Mouse (Mus musculus) layer of hippocampus, adult 18-20 months (tissue): ENCODE data around the gene Cpe. TPM values are rescaled to one million over a fixed set of nuclear protein-coding genes. Genes with fewer than 3 reads are reported as not detected.
A peak's percentile ranks its signal among the peaks of the same experiment; 100 is the strongest.

ENCODE experiments used
- DNase-seq, 2 experiments: peaks; one replicate each; pipeline ENCODE4 v3.0.0; 2022; ENCODE audit warnings: low spot score in 2 of 2
- total RNA-seq, 2 experiments: library from RNA; stranded (reverse); gene quantifications; 2 replicates each; pipeline ENCODE4 v1.2.3; 2021

Gene Cpe
- total RNA-seq, 2 experiments from 2014 or later, result 2,606 to 2,683 TPM

GRCm38 (mm10) chr8:64582887-64583286, 110.0 kb downstream of the Cpe start:
- no peak for DNase-seq

- DNase-seq, result no peak
Measured at GRCm38 (mm10) chr8:64578221-64578620, 114.6 kb downstream of the Cpe start.

- no peak for DNase-seq
Measured at GRCm38 (mm10) chr8:64575001-64575400, 117.9 kb downstream of the Cpe start.

- DNase-seq, result peak; percentile 6 to 65
Measured at GRCm38 (mm10) chr8:64548054-64548850, 144.6 kb downstream of the Cpe start.

GRCm38 (mm10) chr8:64543441-64543840, 149.4 kb downstream of the Cpe start:
- no peak for DNase-seq

Other genes starting within 250 kb of the Cpe start
- gene Msmo1, start 40.7 kb upstream of the Cpe start, total RNA-seq, result 10 to 100 TPM; 86.1 to 89.9 TPM
- gene Klhl2, start 157.0 kb upstream of the Cpe start, total RNA-seq, result 100 to 1,000 TPM; 324 to 340 TPM